8 mouse cellular contexts compared by ENCODE assay signal in genomic region chr4:141874111-141874600, GRCm38 (mm10). TPM values are rescaled to one million over a fixed set of nuclear protein-coding genes. Genes with fewer than 3 reads are reported as not detected.
DNase-seq lines count a peak whose midpoint lies in the region; ATAC-seq and TF ChIP-seq lines count a peak whose summit lies in the region.

No protein-coding gene starts in this region.

- TF ChIP-seq RAD21 in CH12.LX (IDR thresholded peaks at IDR 0.05; ENCODE audit: low read depth, low read length) = no peak

- TF ChIP-seq EP300 in CH12.LX (IDR thresholded peaks at IDR 0.05; ENCODE audit: low read length) = no peak
- no peak for TF ChIP-seq EP300 in liver, embryonic 14.5 days (IDR thresholded peaks at IDR 0.05; ENCODE audit: low read depth)

- H3K4me3 ChIP-seq in heart, embryonic 12.5 days = peak overlapping the region; percentile 86
- H3K4me3 ChIP-seq in CH12.LX (replicated peaks in 1 of 3; ENCODE audit: low read depth in 2 of 3, low read length in 2 of 3, poor library complexity in 1 of 3) = peak overlapping the region; percentile 92 to 95 (median 92)
- H3K4me3 ChIP-seq in forebrain, embryonic 15.5 days = peak overlapping the region; percentile 78
- peak overlapping the region; percentile 75 to 76 for H3K4me3 ChIP-seq in liver, embryonic 14.5 days (ENCODE audit: insufficient read depth in 1 of 2, low read depth in 2 of 2, low read length in 2 of 2)

- TF ChIP-seq CTCF in CH12.LX (conservative IDR thresholded peaks at IDR 0.05 in 1 of 2, IDR thresholded peaks at IDR 0.05 in 1 of 2; ENCODE audit: low read depth in 2 of 2, low read length in 2 of 2) = no peak
- TF ChIP-seq CTCF in liver, embryonic 14.5 days (IDR thresholded peaks at IDR 0.05; ENCODE audit: low read depth) = no peak

- DNase-seq in heart, postnatal 14 days = no peak
- DNase-seq in CH12.LX (ENCODE audit: extremely low read depth) = no peak
- no peak for DNase-seq in liver, embryonic 14.5 days (ENCODE audit: low read depth in 3 of 3, low spot score in 3 of 3)
- no peak for DNase-seq in ovary, postnatal 10 days (ENCODE audit: low spot score)
- no peak for DNase-seq in left cerebral cortex, postnatal 4 days
- DNase-seq in gastrocnemius, adult 18-20 months (ENCODE audit: low spot score) = no peak

- in situ Hi-C loops in CH12.LX (cut with MboI; ENCODE audit: low pct_ligation_motif_present, low pct_unique_long_range_greater_than_20kb, low sequenced_read_pairs) = no loop called here

- H3K9me3 ChIP-seq in heart, embryonic 12.5 days (replicated peaks) = no peaks in the 10 kb centered on the region
- no peaks in the 10 kb centered on the region for H3K9me3 ChIP-seq in CH12.LX (replicated peaks; ENCODE audit: low read length)
- no peaks in the 10 kb centered on the region for H3K9me3 ChIP-seq in forebrain, embryonic 15.5 days
- H3K9me3 ChIP-seq in liver, embryonic 14.5 days (ENCODE audit: control insufficient read depth, low read length) = no peaks in the 10 kb centered on the region

- peaks cover 68% of the 10 kb centered on the region for H3K4me1 ChIP-seq in heart, embryonic 12.5 days (replicated peaks)
- H3K4me1 ChIP-seq in CH12.LX (ENCODE audit: control insufficient read depth in 1 of 2, insufficient read depth in 2 of 2) = peaks cover 29 to 54% of the 10 kb centered on the region in 2 experiments
- peaks cover 61% of the 10 kb centered on the region for H3K4me1 ChIP-seq in forebrain, embryonic 15.5 days
- H3K4me1 ChIP-seq in liver, embryonic 14.5 days (replicated peaks; ENCODE audit: control insufficient read depth in 2 of 2, insufficient read depth in 2 of 2, low read length in 1 of 2) = peaks cover 33 to 47% of the 10 kb centered on the region in 2 experiments

- H3K79me2 ChIP-seq in CH12.LX (replicated peaks; ENCODE audit: control insufficient read depth, extremely low read depth, insufficient read depth, poor library complexity, severe bottlenecking) = peaks cover 17% of the 10 kb centered on the region

- H3K36me3 ChIP-seq in heart, embryonic 12.5 days = peaks cover 24% of the 10 kb centered on the region
- peaks cover 3 to 33% of the 10 kb centered on the region in 2 experiments for H3K36me3 ChIP-seq in CH12.LX (replicated peaks in 1 of 2; ENCODE audit: control insufficient read depth in 1 of 2, insufficient read depth in 1 of 2, low read length in 1 of 2)
- H3K36me3 ChIP-seq in forebrain, embryonic 15.5 days = no peaks in the 10 kb centered on the region
- peaks cover 5% of the 10 kb centered on the region for H3K36me3 ChIP-seq in liver, embryonic 14.5 days (replicated peaks; ENCODE audit: control insufficient read depth, insufficient read depth, low read depth)

- 1% methylated on average over 19 of the region's 19 CpGs for WGBS in heart, embryonic 12.5 days
- 1% methylated on average over 19 of the region's 19 CpGs for WGBS in forebrain, embryonic 15.5 days
- WGBS in liver, embryonic 14.5 days (ENCODE audit: insufficient replicate concordance) = 0% methylated on average over 19 of the region's 19 CpGs

- dilution Hi-C loops in CH12.LX (cut with MboI; ENCODE audit: extremely low pct_ligation_motif_present, extremely low pct_unique_long_range_greater_than_20kb, low sequenced_read_pairs) = no loop called here

- peak; percentile 6; the same call in 1 of the 2 replicates for ATAC-seq in heart, embryonic 12.5 days (ENCODE audit: insufficient number of reproducible peaks, low FRiP score)
- ATAC-seq in forebrain, embryonic 15.5 days (replicated peaks) = peak; percentile 26
- ATAC-seq in liver, embryonic 14.5 days (ENCODE audit: insufficient read depth) = no peak; the same call in 1 of the 2 replicates

- intact Hi-C loops in heart, postnatal 14 days (cut with DNase I) = loop anchor here (5.0 kb wide), 1 partner anchor 43 kb away; no protein-coding TSS in a partner anchor
- intact Hi-C loops in left cerebral cortex, postnatal 4 days (cut with DNase I) = loop anchor here (5.0 kb wide), 1 partner anchor 78 kb away; no protein-coding TSS in a partner anchor

- peak overlapping the region; percentile 78 for H3K27ac ChIP-seq in heart, embryonic 12.5 days (ENCODE audit: poor library complexity, severe bottlenecking)
- no peak overlapping the region for H3K27ac ChIP-seq in CH12.LX (ENCODE audit: insufficient read depth, low read depth)
- H3K27ac ChIP-seq in forebrain, embryonic 15.5 days (replicated peaks) = no peak overlapping the region
- H3K27ac ChIP-seq in liver, embryonic 14.5 days = peak overlapping the region; percentile 67

- no peak for TF ChIP-seq POLR2A in CH12.LX (IDR thresholded peaks at IDR 0.05; ENCODE audit: low read depth, low read length)

- peak overlapping the region; percentile 92 for H3K4me2 ChIP-seq in heart, embryonic 12.5 days
- peak overlapping the region; percentile 58 for H3K4me2 ChIP-seq in CH12.LX (ENCODE audit: insufficient read depth, low read depth, poor library complexity, severe bottlenecking)
- H3K4me2 ChIP-seq in forebrain, embryonic 15.5 days (replicated peaks) = peak overlapping the region; percentile 81
- peak overlapping the region; percentile 87 for H3K4me2 ChIP-seq in liver, embryonic 14.5 days (ENCODE audit: low read depth)

- H3K9ac ChIP-seq in heart, embryonic 12.5 days = peak overlapping the region; percentile 93
- peak overlapping the region; percentile 89 for H3K9ac ChIP-seq in CH12.LX (ENCODE audit: insufficient read depth, low read depth)
- H3K9ac ChIP-seq in forebrain, embryonic 15.5 days (replicated peaks) = peak overlapping the region; percentile 72
- H3K9ac ChIP-seq in liver, embryonic 14.5 days (replicated peaks) = peak overlapping the region; percentile 89

- no peaks in the 10 kb centered on the region for H3K27me3 ChIP-seq in heart, embryonic 12.5 days (replicated peaks)
- H3K27me3 ChIP-seq in CH12.LX (replicated peaks) = peaks cover 8% of the 10 kb centered on the region
- H3K27me3 ChIP-seq in forebrain, embryonic 15.5 days = no peaks in the 10 kb centered on the region
- H3K27me3 ChIP-seq in liver, embryonic 14.5 days (ENCODE audit: control insufficient read depth, insufficient read depth, low read length) = no peaks in the 10 kb centered on the region; the same call in none of the 2 replicates

TF ChIP-seq in CH12.LX, 34 proteins besides CTCF, POLR2A, EP300 and RAD21:
- TF ChIP-seq UBTF (IDR thresholded peaks at IDR 0.05; ENCODE audit: low read depth, low read length) (0 out of 2 replicates have a peak, but pooled peaks have one; percentile 2), MEF2A (IDR thresholded peaks at IDR 0.05; ENCODE audit: borderline replicate concordance, low read depth, low read length) (no peak)
TF ChIP-seq in CH12.LX: peak in this region for 1.

RNA-seq across cellular contexts. Expression of gene Efhd2, which starts 0.6 kb away (rescaled TPM):
- 119 and 121 TPM in 2 replicates for polyA plus RNA-seq in heart, embryonic 12.5 days (2016; fragmentation: Nextera tagmentation; extraction: Ambion mirVana)
- 10 to 100 TPM; 22.1 to 22.6 TPM for total RNA-seq in heart, postnatal 14 days (2021)
- total RNA-seq in CH12.LX (2012; rRNA removed) (43.8 and 51.5 TPM in 2 replicates), CH12.LX (2014; rRNA removed) (34.7 and 44.1 TPM in 2 replicates)
- 132 and 143 TPM in 2 replicates for polyA plus RNA-seq in CH12.LX (2012; ENCODE audit: insufficient read length, low read depth)
- 82.8 and 84.3 TPM in 2 replicates for polyA plus RNA-seq in forebrain, embryonic 15.5 days (2015; fragmentation: Nextera tagmentation; extraction: Ambion mirVana)
- polyA plus RNA-seq in liver, embryonic 14.5 days (2012; rRNA removed) = 25.9 and 26.5 TPM in 2 replicates
- polyA plus RNA-seq in liver, embryonic 14.5 days (2014; fragmentation: Nextera tagmentation; extraction: Ambion mirVana) = 23.4 and 26.2 TPM in 2 replicates
- total RNA-seq in left cerebral cortex, postnatal 4 days (2021) = 10 to 100 TPM; 29.5 to 31.8 TPM
- 1 to 10 TPM; 2.8 to 4.7 TPM for total RNA-seq in gastrocnemius, adult 18-20 months (2021)

RNA-seq across cellular contexts. Expression of gene Ctrc, which starts 28.0 kb away (rescaled TPM):
- not detected in 2 replicates for polyA plus RNA-seq in heart, embryonic 12.5 days (2016; fragmentation: Nextera tagmentation; extraction: Ambion mirVana)
- not detected for total RNA-seq in heart, postnatal 14 days (2021)
- total RNA-seq in CH12.LX (2012; rRNA removed) = not detected in 2 replicates
- not detected in 2 replicates for total RNA-seq in CH12.LX (2014; rRNA removed)
- not detected in 2 replicates for polyA plus RNA-seq in CH12.LX (2012; ENCODE audit: insufficient read length, low read depth)
- not detected in 2 replicates for polyA plus RNA-seq in forebrain, embryonic 15.5 days (2015; fragmentation: Nextera tagmentation; extraction: Ambion mirVana)
- polyA plus RNA-seq in liver, embryonic 14.5 days (2012; rRNA removed) = not detected in 2 replicates
- polyA plus RNA-seq in liver, embryonic 14.5 days (2014; fragmentation: Nextera tagmentation; extraction: Ambion mirVana) = not detected in 2 replicates
- not detected for total RNA-seq in left cerebral cortex, postnatal 4 days (2021)
- not detected for total RNA-seq in gastrocnemius, adult 18-20 months (2021)

RNA-seq across cellular contexts. Expression of gene Cela2a, which starts 48.2 kb away (rescaled TPM):
- not detected in 2 replicates for polyA plus RNA-seq in heart, embryonic 12.5 days (2016; fragmentation: Nextera tagmentation; extraction: Ambion mirVana)
- total RNA-seq in heart, postnatal 14 days (2021) = not detected
- total RNA-seq in CH12.LX (2012; rRNA removed) (1.0 and 2.6 TPM in 2 replicates), CH12.LX (2014; rRNA removed) (0.23 and 0.30 TPM in 2 replicates)
- 0.30 and 0.43 TPM in 2 replicates for polyA plus RNA-seq in CH12.LX (2012; ENCODE audit: insufficient read length, low read depth)
- not detected in 2 replicates for polyA plus RNA-seq in forebrain, embryonic 15.5 days (2015; fragmentation: Nextera tagmentation; extraction: Ambion mirVana)
- not detected in 2 replicates for polyA plus RNA-seq in liver, embryonic 14.5 days (2012; rRNA removed)
- polyA plus RNA-seq in liver, embryonic 14.5 days (2014; fragmentation: Nextera tagmentation; extraction: Ambion mirVana) = not detected in 2 replicates
- not detected for total RNA-seq in left cerebral cortex, postnatal 4 days (2021)
- total RNA-seq in gastrocnemius, adult 18-20 months (2021) = under 1 TPM in 1 of 2 experiments, not detected in 1; 0.78 TPM

Comparison
In these comparisons a context has a peak if more than half of its experiments do, and no peak if none do; other contexts are left out.
1. H3K27ac ChIP-seq: peak in heart, embryonic 12.5 days (single experiment) and liver, embryonic 14.5 days (single experiment); none in CH12.LX (single experiment) and forebrain, embryonic 15.5 days (single experiment).
2. RNA of gene Efhd2, which starts 0.6 kb away (total RNA-seq): 34.7 to 51.5 TPM in CH12.LX, 29.5 to 31.8 TPM in left cerebral cortex, postnatal 4 days and 22.1 to 22.6 TPM in heart, postnatal 14 days; 2.8 to 4.7 TPM in gastrocnemius, adult 18-20 months; every median in the first group is over 4 times any median in the second.
3. Peak in every context shown above with its lines, with median percentiles within 50 percentile points of each other: H3K4me2 ChIP-seq, H3K4me3 ChIP-seq and H3K9ac ChIP-seq.